Mouse (Mus musculus): ENCODE measurements around the gene 2410004B18Rik. TPM values are rescaled to one million over a fixed set of nuclear protein-coding genes. Genes with fewer than 3 reads are reported as not detected.

Gene 2410004B18Rik
- polyA plus RNA-seq, 1 experiment from 2014 or later = 56.4 TPM

GRCm38 (mm10) chr3:145916374-145916773, 21.4 kb upstream of the 2410004B18Rik start:
- no peak overlapping the region for H3K4me3 ChIP-seq
- H3K4me1 ChIP-seq (replicated peaks) = no peaks in the 10 kb centered on the region
- no peaks in the 10 kb centered on the region for H3K27me3 ChIP-seq (ENCODE audit: insufficient read depth, poor library complexity, severe bottlenecking)
- H3K36me3 ChIP-seq = no peaks in the 10 kb centered on the region
- DNase-seq (ENCODE audit: low spot score) = no peak
- H3K9me3 ChIP-seq = no peaks in the 10 kb centered on the region
- WGBS = 95% methylated on average over 5 of the region's 5 CpGs
- no peak overlapping the region for H3K27ac ChIP-seq

GRCm38 (mm10) chr3:145916826-145917225, 21.0 kb upstream of the 2410004B18Rik start:
- 90% methylated on average over 4 of the region's 4 CpGs for WGBS
- no peaks in the 10 kb centered on the region for H3K27me3 ChIP-seq (ENCODE audit: insufficient read depth, poor library complexity, severe bottlenecking)
- no peaks in the 10 kb centered on the region for H3K36me3 ChIP-seq
- no peak overlapping the region for H3K4me3 ChIP-seq
- no peak for DNase-seq (ENCODE audit: low spot score)
- H3K9me3 ChIP-seq = no peaks in the 10 kb centered on the region
- H3K4me1 ChIP-seq (replicated peaks) = no peaks in the 10 kb centered on the region; the same call in 1 of the 2 replicates
- no peak overlapping the region for H3K27ac ChIP-seq

- peak within 1 kb of the TSS; percentile 95 for H3K4me3 ChIP-seq
- H3K4me1 ChIP-seq (replicated peaks) = peaks cover 23% of the 10 kb centered on the region
- H3K27me3 ChIP-seq (ENCODE audit: insufficient read depth, poor library complexity, severe bottlenecking) = no peaks in the 10 kb centered on the region
- H3K27ac ChIP-seq = peak within 1 kb of the TSS; percentile 95
- DNase-seq (ENCODE audit: low spot score) = no peak
- no peaks in the 10 kb centered on the region for H3K9me3 ChIP-seq
- 28% methylated on average over 11 of the region's 11 CpGs for WGBS
- peaks cover 2% of the 10 kb centered on the region; the same call in 1 of the 2 replicates for H3K36me3 ChIP-seq
These were observed 15.6 kb upstream of the 2410004B18Rik start, which contains the start of gene Bcl10 for GRCm38 (mm10) chr3:145922019-145922854. Gene Bcl10, plus strand, starts transcription at chr3:145922804.

GRCm38 (mm10) chr3:145922971-145923370, 14.8 kb upstream of the 2410004B18Rik start:
- H3K4me1 ChIP-seq (replicated peaks) = peaks cover 23% of the 10 kb centered on the region
- peaks cover 9% of the 10 kb centered on the region for H3K36me3 ChIP-seq
- no peaks in the 10 kb centered on the region for H3K27me3 ChIP-seq (ENCODE audit: insufficient read depth, poor library complexity, severe bottlenecking)
- no peaks in the 10 kb centered on the region for H3K9me3 ChIP-seq
- no peak for DNase-seq (ENCODE audit: low spot score)
- H3K4me3 ChIP-seq = 0 out of 2 replicates have a peak overlapping the region, but pooled peaks have one; percentile 95
- H3K27ac ChIP-seq = no peak overlapping the region
- 74% methylated on average over 3 of the region's 3 CpGs for WGBS

- under 1% methylated on average over 58 of the region's 58 CpGs for WGBS
- H3K36me3 ChIP-seq = peaks cover 18% of the 10 kb centered on the region
- no peaks in the 10 kb centered on the region for H3K9me3 ChIP-seq
- peak; percentile 99 for DNase-seq (ENCODE audit: low spot score)
- peaks cover 23% of the 10 kb centered on the region for H3K4me1 ChIP-seq (replicated peaks)
- H3K4me3 ChIP-seq = peak overlapping the region; percentile 95
- H3K27me3 ChIP-seq (ENCODE audit: insufficient read depth, poor library complexity, severe bottlenecking) = no peaks in the 10 kb centered on the region
- H3K27ac ChIP-seq = peak overlapping the region; percentile 95
These were observed 13.8 kb upstream of the 2410004B18Rik start for GRCm38 (mm10) chr3:145923874-145924577.

- no peaks in the 10 kb centered on the region for H3K27me3 ChIP-seq (ENCODE audit: insufficient read depth, poor library complexity, severe bottlenecking)
- H3K9me3 ChIP-seq = no peaks in the 10 kb centered on the region
- peak overlapping the region; percentile 95 for H3K4me3 ChIP-seq
- peak overlapping the region; percentile 95 for H3K27ac ChIP-seq
- peaks cover 26% of the 10 kb centered on the region for H3K4me1 ChIP-seq (replicated peaks)
- no peak for DNase-seq (ENCODE audit: low spot score)
- peaks cover 18% of the 10 kb centered on the region for H3K36me3 ChIP-seq
- 5% methylated on average over 39 of the region's 39 CpGs for WGBS
These were observed 13.0 kb upstream of the 2410004B18Rik start for GRCm38 (mm10) chr3:145924649-145925337.

- H3K36me3 ChIP-seq = peaks cover 25% of the 10 kb centered on the region
- WGBS = 77% methylated on average over 5 of the region's 5 CpGs
These were observed 12.3 kb upstream of the 2410004B18Rik start for GRCm38 (mm10) chr3:145925506-145925905.

GRCm38 (mm10) chr3:145929525-145930400, 8.1 kb upstream of the 2410004B18Rik start:
- Histone ChIP-seq H3K27ac (no peak overlapping the region), H3K4me3 (no peak overlapping the region), H3K4me1 (replicated peaks) (peaks cover 15% of the 10 kb centered on the region), H3K27me3 (ENCODE audit: insufficient read depth, poor library complexity, severe bottlenecking) (no peaks in the 10 kb centered on the region), H3K36me3 (peaks cover 64% of the 10 kb centered on the region), H3K9me3 (no peaks in the 10 kb centered on the region)
- DNase-seq (ENCODE audit: low spot score) = peak; percentile 15
- WGBS = 71% methylated on average over 7 of the region's 7 CpGs

More at GRCm38 (mm10) chr3:145925506-145925905, 12.3 kb upstream of the 2410004B18Rik start:
- Histone ChIP-seq H3K27ac (no peak overlapping the region), H3K4me1 (replicated peaks) (peaks cover 26% of the 10 kb centered on the region), H3K4me3 (peak overlapping the region; percentile 95), H3K27me3 (ENCODE audit: insufficient read depth, poor library complexity, severe bottlenecking) (no peaks in the 10 kb centered on the region), H3K9me3 (no peaks in the 10 kb centered on the region)
- no peak for DNase-seq (ENCODE audit: low spot score)

- no peak for DNase-seq (ENCODE audit: low spot score)
- 90% methylated on average over 9 of the region's 9 CpGs for WGBS
- no peak overlapping the region for H3K4me3 ChIP-seq
- H3K27me3 ChIP-seq (ENCODE audit: insufficient read depth, poor library complexity, severe bottlenecking) = no peaks in the 10 kb centered on the region
- peaks cover 11% of the 10 kb centered on the region for H3K4me1 ChIP-seq (replicated peaks)
- H3K9me3 ChIP-seq = no peaks in the 10 kb centered on the region
- H3K36me3 ChIP-seq = peaks cover 47% of the 10 kb centered on the region
- H3K27ac ChIP-seq = no peak overlapping the region
These were observed 4.0 kb upstream of the 2410004B18Rik start for GRCm38 (mm10) chr3:145933845-145934244.

- H3K27ac ChIP-seq = peak overlapping the region; percentile 91
- no peaks in the 10 kb centered on the region for H3K27me3 ChIP-seq (ENCODE audit: insufficient read depth, poor library complexity, severe bottlenecking)
- peaks cover 21% of the 10 kb centered on the region for H3K4me1 ChIP-seq (replicated peaks)
- no peaks in the 10 kb centered on the region for H3K9me3 ChIP-seq
- peak; percentile 23 for DNase-seq (ENCODE audit: low spot score)
- H3K36me3 ChIP-seq = peaks cover 46% of the 10 kb centered on the region
- 19% methylated on average over 50 of the region's 50 CpGs for WGBS
- peak overlapping the region; percentile 97 for H3K4me3 ChIP-seq
These were observed 863 bp downstream of the 2410004B18Rik start for GRCm38 (mm10) chr3:145938405-145939349.

- H3K36me3 ChIP-seq = peaks cover 49% of the 10 kb centered on the region
- peak overlapping the region; percentile 97 for H3K4me3 ChIP-seq
- peaks cover 21% of the 10 kb centered on the region for H3K4me1 ChIP-seq (replicated peaks)
- 90% methylated on average over 12 of the region's 12 CpGs for WGBS
- H3K9me3 ChIP-seq = no peaks in the 10 kb centered on the region
- H3K27me3 ChIP-seq (ENCODE audit: insufficient read depth, poor library complexity, severe bottlenecking) = no peaks in the 10 kb centered on the region
- no peak for DNase-seq (ENCODE audit: low spot score)
- no peak overlapping the region for H3K27ac ChIP-seq
These were observed 1.6 kb downstream of the 2410004B18Rik start for GRCm38 (mm10) chr3:145939402-145939801.
